Mouse (Mus musculus) midbrain, embryonic 11.5 days (tissue): ENCODE data around the gene Zfp385c. TPM values are rescaled to one million over a fixed set of nuclear protein-coding genes. Genes with fewer than 3 reads are reported as not detected.
A peak's percentile ranks its signal among the peaks of the same experiment; 100 is the strongest.
"Not testable (repeated sequence)": the region's sequence is repeated elsewhere in the genome, so short reads cannot be mapped to it uniquely, and the experiment has no call there.

Experiments
- ATAC-seq: fragments of 200-750 bp; cut with Nextera tagmentation; 2 replicates; pipeline ENCODE4 v1.8.0; 2017; ENCODE audit warnings: moderate TSS enrichment, moderate library complexity; ENCODE audit not compliant: low FRiP score
- DNase-seq: peaks from one replicate; pipeline ENCODE4 v3.0.0; 2015; ENCODE audit warnings: low spot score; ENCODE audit errors: missing footprints
- H3K27ac ChIP-seq: fragments of 300-500 bp; sonication (generic); 2 replicates; pipeline ENCODE4 v1.5.1; 2014; ENCODE audit warnings: low read depth, low read length
- H3K27me3 ChIP-seq: fragments of 300-500 bp; sonication (generic); 2 replicates; pipeline ENCODE4 v1.6.1; 2014; ENCODE audit warnings: mild to moderate bottlenecking, low read length, moderate library complexity, mixed read lengths; ENCODE audit not compliant: control insufficient read depth, insufficient read depth
- H3K36me3 ChIP-seq: fragments of 300-500 bp; sonication (generic); 2 replicates; pipeline ENCODE4 v1.6.1; 2014; ENCODE audit warnings: mild to moderate bottlenecking, low read length, moderate library complexity, mixed read lengths; ENCODE audit not compliant: control insufficient read depth, insufficient read depth
- H3K4me1 ChIP-seq: fragments of 300-500 bp; sonication (generic); 2 replicates; pipeline ENCODE4 v1.6.1; 2014; ENCODE audit warnings: low read length; ENCODE audit not compliant: control insufficient read depth, insufficient read depth
- H3K4me2 ChIP-seq: fragments of 300-500 bp; sonication (generic); 2 replicates; pipeline ENCODE4 v1.6.1; 2014; ENCODE audit warnings: mild to moderate bottlenecking, moderate library complexity
- H3K4me3 ChIP-seq: fragments of 300-500 bp; sonication (generic); 2 replicates; pipeline ENCODE4 v1.5.1; 2014; ENCODE audit warnings: low read depth, low read length
- H3K9ac ChIP-seq: fragments of 300-500 bp; sonication (generic); 2 replicates; pipeline ENCODE4 v1.6.1; 2014; ENCODE audit warnings: low read length
- H3K9me3 ChIP-seq: fragments of 300-500 bp; sonication (generic); 2 replicates; pipeline ENCODE4 v1.6.1; 2016; ENCODE audit warnings: low read length; ENCODE audit not compliant: control insufficient read depth
- WGBS: fragments of 180-500 bp; shearing (Covaris S2); extraction: QIAGEN DNeasy Blood & Tissue Kit; methylation state at CpG from one replicate; pipeline ENCODE4 v1.1.7; 2014; 5-methylcytosine and 5-hydroxymethylcytosine counted together
- polyA plus RNA-seq: library from polyadenylated mRNA; unstranded; fragments of >200 nt; fragmentation: Nextera tagmentation; extraction: Ambion mirVana; gene quantifications from 2 replicates; pipeline ENCODE4 v1.2.1, GENCODE M21; 2014

The Zfp385c gene
- polyA plus RNA-seq, 1 experiment from 2014 or later: not detected

GRCm38 (mm10) chr11:100655589-100655988, 36.7 kb downstream of the Zfp385c start:
- DNase-seq: peak; percentile 84
- H3K4me2 ChIP-seq, H3K27me3 ChIP-seq, H3K36me3 ChIP-seq, H3K4me1 ChIP-seq, H3K4me3 ChIP-seq, ATAC-seq, H3K9me3 ChIP-seq, H3K27ac ChIP-seq, H3K9ac ChIP-seq: not testable (repeated sequence)
- 56% methylated on average over 2 of the region's 3 CpGs for WGBS

GRCm38 (mm10) chr11:100651748-100652147, 40.5 kb downstream of the Zfp385c start:
- DNase-seq (no peak), ATAC-seq (no peak)
- Histone ChIP-seq H3K27me3 (0 out of 2 replicates have a peak, but pooled peaks cover 4% of the 10 kb centered on the region), H3K36me3 (no peaks in the 10 kb centered on the region), H3K4me2 (no peak overlapping the region), H3K9ac (no peak overlapping the region), H3K9me3 (no peaks in the 10 kb centered on the region), H3K4me3 (no peak overlapping the region), H3K4me1 (no peaks in the 10 kb centered on the region), H3K27ac (no peak overlapping the region)
- WGBS: 21% methylated on average over 3 of the region's 3 CpGs

DNA sequence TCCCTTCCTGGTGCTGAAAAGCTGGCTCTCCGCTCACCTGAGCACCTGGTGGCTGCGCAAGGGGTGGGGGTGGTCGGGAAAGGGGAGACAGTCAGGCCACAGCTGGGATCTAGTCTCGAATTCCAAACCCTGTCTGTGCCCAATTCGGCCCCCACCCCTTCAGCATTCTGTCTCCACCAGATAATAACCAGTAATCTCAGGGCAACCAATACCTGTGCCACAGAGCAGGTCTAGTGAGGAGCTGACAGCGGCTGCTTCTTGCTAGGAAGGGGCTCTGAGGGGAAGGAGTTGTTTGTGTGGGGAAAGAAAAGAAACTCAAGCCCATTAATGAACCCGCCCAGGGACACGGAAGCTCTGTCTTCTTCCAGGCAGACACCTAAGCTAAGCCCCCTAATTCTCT, 41.0 kb downstream of the Zfp385c start:
- Histone ChIP-seq H3K9ac (no peak overlapping the region), H3K4me1 (no peaks in the 10 kb centered on the region), H3K27ac (no peak overlapping the region), H3K4me3 (no peak overlapping the region), H3K4me2 (no peak overlapping the region), H3K9me3 (no peaks in the 10 kb centered on the region), H3K27me3 (0 out of 2 replicates have a peak, but pooled peaks cover 4% of the 10 kb centered on the region), H3K36me3 (no peaks in the 10 kb centered on the region)
- WGBS: 9% methylated on average over 8 of the region's 8 CpGs
- DNase-seq: peak; percentile 71
- no peak for ATAC-seq

DNA sequence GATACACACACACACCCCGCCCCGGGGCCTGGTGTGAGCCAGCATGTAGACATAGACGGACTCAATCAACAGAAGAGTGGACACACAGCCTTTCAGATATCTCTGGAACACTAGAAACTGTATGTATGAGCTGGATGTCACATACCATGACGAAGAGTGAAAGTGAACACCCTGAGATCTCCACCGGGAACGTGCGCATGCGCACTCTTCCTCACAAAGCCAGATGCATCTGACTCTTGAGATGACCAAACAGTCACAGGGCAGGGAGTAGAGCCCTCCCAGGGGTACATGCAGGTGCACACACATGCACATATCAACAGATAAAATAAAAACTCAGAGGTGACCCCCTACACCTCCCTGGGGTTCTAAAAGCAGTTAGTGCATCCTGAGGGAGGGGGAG, 43.9 kb downstream of the Zfp385c start:
- WGBS: 85% methylated on average over 8 of the region's 8 CpGs
- Histone ChIP-seq H3K9me3 (no peaks in the 10 kb centered on the region), H3K27me3 (0 out of 2 replicates have a peak, but pooled peaks cover 4% of the 10 kb centered on the region), H3K4me2 (no peak overlapping the region), H3K27ac (no peak overlapping the region), H3K9ac (no peak overlapping the region), H3K4me1 (no peaks in the 10 kb centered on the region), H3K4me3 (no peak overlapping the region), H3K36me3 (no peaks in the 10 kb centered on the region)
- DNase-seq: no peak
- ATAC-seq: no peak

GRCm38 (mm10) chr11:100646265-100646664, 46.0 kb downstream of the Zfp385c start:
- Histone ChIP-seq H3K9ac (no peak overlapping the region), H3K4me1 (no peaks in the 10 kb centered on the region), H3K27me3 (0 out of 2 replicates have a peak, but pooled peaks cover 4% of the 10 kb centered on the region), H3K4me3 (no peak overlapping the region), H3K27ac (no peak overlapping the region), H3K9me3 (no peaks in the 10 kb centered on the region), H3K36me3 (no peaks in the 10 kb centered on the region), H3K4me2 (no peak overlapping the region)
- WGBS: 13% methylated on average over 1 of the region's 1 CpGs
- ATAC-seq: no peak
- DNase-seq: peak; percentile 94

GRCm38 (mm10) chr11:100643612-100644575, 48.4 kb downstream of the Zfp385c start:
- H3K9ac ChIP-seq: no peak overlapping the region
- no peak overlapping the region for H3K27ac ChIP-seq
- H3K4me3 ChIP-seq: no peak overlapping the region
- no peak for DNase-seq
- H3K4me1 ChIP-seq: no peaks in the 10 kb centered on the region
- H3K27me3 ChIP-seq: peaks cover 13% of the 10 kb centered on the region; the same call in 1 of the 2 replicates
- 70% methylated on average over 15 of the region's 15 CpGs for WGBS
- no peak for ATAC-seq
- H3K4me2 ChIP-seq: no peak overlapping the region
- H3K9me3 ChIP-seq: no peaks in the 10 kb centered on the region
- no peaks in the 10 kb centered on the region for H3K36me3 ChIP-seq

- WGBS: 8% methylated on average over 52 of the region's 52 CpGs
- H3K36me3 ChIP-seq: no peaks in the 10 kb centered on the region
- DNase-seq: peak; percentile 94
- H3K27me3 ChIP-seq: peaks cover 13% of the 10 kb centered on the region; the same call in 1 of the 2 replicates
- H3K9me3 ChIP-seq: no peaks in the 10 kb centered on the region
- H3K27ac ChIP-seq: no peak overlapping the region
- H3K4me2 ChIP-seq: peak overlapping the region; percentile 54
- ATAC-seq: no peak
- H3K4me3 ChIP-seq: peak overlapping the region; percentile 26
- H3K4me1 ChIP-seq: no peaks in the 10 kb centered on the region
- H3K9ac ChIP-seq: 0 out of 2 replicates have a peak overlapping the region, but pooled peaks have one; percentile 10
These were observed 51.9 kb downstream of the Zfp385c start for GRCm38 (mm10) chr11:100640159-100640906.

- whole genome bisulfite sequencing: 79% methylated on average over 7 of the region's 7 CpGs
- no peak for ATAC-seq
- no peak for DNase-seq
These were observed 57.7 kb downstream of the Zfp385c start for GRCm38 (mm10) chr11:100634530-100634929.

More at GRCm38 (mm10) chr11:100634530-100634929, 57.7 kb downstream of the Zfp385c start:
- H3K36me3 ChIP-seq: no peaks in the 10 kb centered on the region
- H3K4me1 ChIP-seq: no peaks in the 10 kb centered on the region
- no peak overlapping the region for H3K27ac ChIP-seq
- H3K4me2 ChIP-seq: no peak overlapping the region
- H3K27me3 ChIP-seq: peaks cover 1% of the 10 kb centered on the region; the same call in 1 of the 2 replicates
- H3K4me3 ChIP-seq: no peak overlapping the region
- no peak overlapping the region for H3K9ac ChIP-seq
- H3K9me3 ChIP-seq: no peaks in the 10 kb centered on the region
